Mouse (Mus musculus): ENCODE results near the gene Cd247. TPM values are rescaled to one million over a fixed set of nuclear protein-coding genes. Genes with fewer than 3 reads are reported as not detected.

Cd247 gene
- polyA plus RNA-seq, 1 experiment from 2014 or later = 1.7 TPM

GRCm38 (mm10) chr1:165812775-165813174, 24.3 kb downstream of the Cd247 start:
- no peak for DNase-seq (ENCODE audit: low spot score)
- H3K27ac ChIP-seq (replicated peaks) = peak overlapping the region; percentile 82; the same call in 1 of the 2 replicates
- H3K4me1 ChIP-seq = peaks cover 54% of the 10 kb centered on the region
- no peaks in the 10 kb centered on the region for H3K9me3 ChIP-seq
- H3K36me3 ChIP-seq (replicated peaks) = no peaks in the 10 kb centered on the region
- H3K27me3 ChIP-seq (replicated peaks; ENCODE audit: low read depth, poor library complexity, severe bottlenecking) = peaks cover 57% of the 10 kb centered on the region
- 82% methylated on average over 3 of the region's 3 CpGs for WGBS
- no peak overlapping the region for H3K4me3 ChIP-seq

DNA sequence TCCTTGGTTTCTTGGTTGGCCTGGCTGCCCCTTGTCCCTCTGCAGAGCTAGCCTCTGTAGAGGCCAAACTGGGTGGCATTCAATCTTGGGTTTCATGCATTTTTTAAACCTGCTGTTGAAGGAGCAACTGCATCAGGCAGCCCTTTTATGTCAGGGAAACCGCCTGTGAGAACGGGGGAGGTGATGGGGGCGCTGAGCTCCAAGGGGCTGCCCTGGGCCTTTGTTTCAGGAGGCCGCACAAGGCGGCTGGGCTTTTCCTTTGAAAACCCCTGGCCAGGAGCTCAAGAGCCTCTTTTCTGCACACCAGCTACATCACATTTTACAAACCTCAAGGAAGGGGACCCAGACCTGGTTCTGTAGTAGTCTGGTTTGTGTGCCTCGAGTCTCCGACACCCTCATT, 25.6 kb downstream of the Cd247 start:
- Histone ChIP-seq H3K36me3 (replicated peaks) (no peaks in the 10 kb centered on the region), H3K27ac (replicated peaks) (peak overlapping the region; percentile 82), H3K9me3 (no peaks in the 10 kb centered on the region), H3K27me3 (replicated peaks; ENCODE audit: low read depth, poor library complexity, severe bottlenecking) (peaks cover 66% of the 10 kb centered on the region), H3K4me3 (0 out of 2 replicates have a peak overlapping the region, but pooled peaks have one; percentile 18), H3K4me1 (peaks cover 67% of the 10 kb centered on the region)
- 14% methylated on average over 7 of the region's 7 CpGs for WGBS
- peak; percentile 76 for DNase-seq (ENCODE audit: low spot score)

GRCm38 (mm10) chr1:165814521-165815278, 26.2 kb downstream of the Cd247 start:
- Histone ChIP-seq H3K4me3 (peak overlapping the region; percentile 21; the same call in 1 of the 2 replicates), H3K4me1 (peaks cover 72% of the 10 kb centered on the region), H3K9me3 (no peaks in the 10 kb centered on the region), H3K36me3 (replicated peaks) (no peaks in the 10 kb centered on the region), H3K27ac (replicated peaks) (peak overlapping the region; percentile 82), H3K27me3 (replicated peaks; ENCODE audit: low read depth, poor library complexity, severe bottlenecking) (peaks cover 72% of the 10 kb centered on the region)
- peak; percentile 31 for DNase-seq (ENCODE audit: low spot score)
- WGBS = 17% methylated on average over 14 of the region's 14 CpGs

GRCm38 (mm10) chr1:165816391-165816790, 27.9 kb downstream of the Cd247 start:
- no peak for DNase-seq (ENCODE audit: low spot score)
- H3K27me3 ChIP-seq (replicated peaks; ENCODE audit: low read depth, poor library complexity, severe bottlenecking) = peaks cover 69% of the 10 kb centered on the region
- 82% methylated on average over 9 of the region's 9 CpGs for WGBS
- H3K9me3 ChIP-seq = no peaks in the 10 kb centered on the region
- H3K36me3 ChIP-seq (replicated peaks) = no peaks in the 10 kb centered on the region
- 0 out of 2 replicates have a peak overlapping the region, but pooled peaks have one; percentile 41 for H3K27ac ChIP-seq (replicated peaks)
- peaks cover 70% of the 10 kb centered on the region for H3K4me1 ChIP-seq
- H3K4me3 ChIP-seq = no peak overlapping the region

- WGBS = 70% methylated on average over 9 of the region's 9 CpGs
- Histone ChIP-seq H3K9me3 (no peaks in the 10 kb centered on the region), H3K27ac (replicated peaks) (peak overlapping the region; percentile 71; the same call in 1 of the 2 replicates), H3K4me3 (no peak overlapping the region), H3K36me3 (replicated peaks) (no peaks in the 10 kb centered on the region), H3K4me1 (peaks cover 66% of the 10 kb centered on the region), H3K27me3 (replicated peaks; ENCODE audit: low read depth, poor library complexity, severe bottlenecking) (peaks cover 61% of the 10 kb centered on the region)
- DNase-seq (ENCODE audit: low spot score) = no peak
Observed at GRCm38 (mm10) chr1:165817264-165817663, 28.8 kb downstream of the Cd247 start.

- no peak for DNase-seq (ENCODE audit: low spot score)
- H3K27ac ChIP-seq (replicated peaks) = peak overlapping the region; percentile 71
Observed at GRCm38 (mm10) chr1:165818145-165818860, 29.8 kb downstream of the Cd247 start.

GRCm38 (mm10) chr1:165819147-165819546, 30.7 kb downstream of the Cd247 start:
- DNase-seq (ENCODE audit: low spot score) = no peak
- Histone ChIP-seq H3K36me3 (replicated peaks) (no peaks in the 10 kb centered on the region), H3K27me3 (replicated peaks; ENCODE audit: low read depth, poor library complexity, severe bottlenecking) (peaks cover 48% of the 10 kb centered on the region), H3K9me3 (no peaks in the 10 kb centered on the region), H3K4me3 (no peak overlapping the region), H3K27ac (replicated peaks) (peak overlapping the region; percentile 24; the same call in 1 of the 2 replicates), H3K4me1 (peaks cover 49% of the 10 kb centered on the region)
- WGBS = 83% methylated on average over 4 of the region's 4 CpGs

More at GRCm38 (mm10) chr1:165818145-165818860, 29.8 kb downstream of the Cd247 start:
- Histone ChIP-seq H3K4me3 (no peak overlapping the region), H3K36me3 (replicated peaks) (no peaks in the 10 kb centered on the region), H3K9me3 (no peaks in the 10 kb centered on the region), H3K4me1 (peaks cover 58% of the 10 kb centered on the region), H3K27me3 (replicated peaks; ENCODE audit: low read depth, poor library complexity, severe bottlenecking) (peaks cover 50% of the 10 kb centered on the region)
- 32% methylated on average over 8 of the region's 8 CpGs for WGBS

GRCm38 (mm10) chr1:165822031-165822430, 33.5 kb downstream of the Cd247 start:
- Histone ChIP-seq H3K9me3 (no peaks in the 10 kb centered on the region), H3K27me3 (replicated peaks; ENCODE audit: low read depth, poor library complexity, severe bottlenecking) (peaks cover 30% of the 10 kb centered on the region), H3K4me1 (peaks cover 27% of the 10 kb centered on the region), H3K27ac (replicated peaks) (no peak overlapping the region), H3K4me3 (no peak overlapping the region), H3K36me3 (replicated peaks) (no peaks in the 10 kb centered on the region)
- DNase-seq (ENCODE audit: low spot score) = no peak
- WGBS = 82% methylated on average over 2 of the region's 2 CpGs

- peaks cover 3% of the 10 kb centered on the region; the same call in 1 of the 2 replicates for H3K4me1 ChIP-seq
Observed at GRCm38 (mm10) chr1:165828173-165828572, 39.7 kb downstream of the Cd247 start.

DNA sequence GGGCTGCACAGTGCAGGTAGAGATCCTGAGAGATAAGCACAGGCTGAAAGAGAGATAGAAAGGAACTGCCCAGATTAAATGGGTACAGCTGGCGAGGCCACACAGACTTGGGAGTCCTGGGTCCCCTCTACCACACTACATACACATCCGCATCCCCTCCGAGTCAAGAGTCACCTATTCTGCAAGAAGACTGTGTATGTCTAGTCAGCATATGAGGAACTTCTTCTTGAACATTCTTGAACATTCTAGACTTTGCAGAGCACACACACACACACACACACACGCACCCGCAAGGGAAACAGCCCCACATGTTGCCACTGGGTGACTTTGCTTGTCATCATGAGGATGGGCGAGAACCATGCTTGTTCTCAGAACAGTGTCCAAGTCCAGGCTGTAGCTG, 40.1 kb downstream of the Cd247 start:
- H3K9me3 ChIP-seq = no peaks in the 10 kb centered on the region
- no peaks in the 10 kb centered on the region for H3K36me3 ChIP-seq (replicated peaks)
- DNase-seq (ENCODE audit: low spot score) = no peak
- H3K27me3 ChIP-seq (replicated peaks; ENCODE audit: low read depth, poor library complexity, severe bottlenecking) = peaks cover 8% of the 10 kb centered on the region; the same call in 1 of the 2 replicates
- H3K4me3 ChIP-seq = no peak overlapping the region
- WGBS = 90% methylated on average over 6 of the region's 6 CpGs
- H3K4me1 ChIP-seq = peaks cover 4% of the 10 kb centered on the region; the same call in 1 of the 2 replicates
- H3K27ac ChIP-seq (replicated peaks) = no peak overlapping the region

More at GRCm38 (mm10) chr1:165828173-165828572, 39.7 kb downstream of the Cd247 start:
- no peaks in the 10 kb centered on the region for H3K9me3 ChIP-seq
- WGBS = 88% methylated on average over 5 of the region's 5 CpGs
- H3K27ac ChIP-seq (replicated peaks) = no peak overlapping the region
- H3K36me3 ChIP-seq (replicated peaks) = no peaks in the 10 kb centered on the region
- DNase-seq (ENCODE audit: low spot score) = no peak
- no peak overlapping the region for H3K4me3 ChIP-seq
- H3K27me3 ChIP-seq (replicated peaks; ENCODE audit: low read depth, poor library complexity, severe bottlenecking) = peaks cover 5% of the 10 kb centered on the region; the same call in 1 of the 2 replicates

GRCm38 (mm10) chr1:165829890-165830289, 41.4 kb downstream of the Cd247 start:
- DNase-seq (ENCODE audit: low spot score) = no peak
- H3K9me3 ChIP-seq = no peaks in the 10 kb centered on the region
- 92% methylated on average over 5 of the region's 5 CpGs for WGBS
- peaks cover 17% of the 10 kb centered on the region for H3K4me1 ChIP-seq
- H3K36me3 ChIP-seq (replicated peaks) = no peaks in the 10 kb centered on the region
- H3K27ac ChIP-seq (replicated peaks) = no peak overlapping the region
- peaks cover 12% of the 10 kb centered on the region; the same call in 1 of the 2 replicates for H3K27me3 ChIP-seq (replicated peaks; ENCODE audit: low read depth, poor library complexity, severe bottlenecking)
- no peak overlapping the region for H3K4me3 ChIP-seq

DNA sequence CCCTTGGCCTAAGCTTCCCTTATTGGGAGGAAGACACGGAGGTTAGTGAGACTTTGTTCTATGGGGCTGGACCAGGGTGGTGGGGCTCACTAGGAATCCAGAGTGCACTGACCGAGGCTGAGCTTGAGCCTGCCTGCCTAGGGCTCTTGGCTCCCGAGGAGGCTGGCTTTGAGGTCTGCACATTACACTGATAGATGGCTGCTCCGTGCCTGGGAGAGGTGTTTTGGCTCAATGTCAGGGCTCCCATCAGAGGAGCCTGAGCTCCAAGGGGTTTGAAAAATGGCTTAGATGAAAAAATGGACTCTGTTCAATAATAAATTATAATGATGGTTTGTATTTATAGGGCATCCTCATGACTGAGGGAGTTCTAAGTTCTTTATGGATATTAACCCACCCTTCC, 44.8 kb downstream of the Cd247 start:
- H3K27me3 ChIP-seq (replicated peaks; ENCODE audit: low read depth, poor library complexity, severe bottlenecking) = peaks cover 24% of the 10 kb centered on the region; the same call in 1 of the 2 replicates
- H3K4me3 ChIP-seq = no peak overlapping the region
- WGBS = 34% methylated on average over 4 of the region's 4 CpGs
- no peak for DNase-seq (ENCODE audit: low spot score)
- H3K27ac ChIP-seq (replicated peaks) = no peak overlapping the region
- peaks cover 44% of the 10 kb centered on the region for H3K4me1 ChIP-seq
- H3K9me3 ChIP-seq = no peaks in the 10 kb centered on the region
- no peaks in the 10 kb centered on the region for H3K36me3 ChIP-seq (replicated peaks)

All from embryonic facial prominence, embryonic 10.5 days (tissue).